16 mouse cellular contexts compared by ENCODE assay signal in the genomic region with DNA sequence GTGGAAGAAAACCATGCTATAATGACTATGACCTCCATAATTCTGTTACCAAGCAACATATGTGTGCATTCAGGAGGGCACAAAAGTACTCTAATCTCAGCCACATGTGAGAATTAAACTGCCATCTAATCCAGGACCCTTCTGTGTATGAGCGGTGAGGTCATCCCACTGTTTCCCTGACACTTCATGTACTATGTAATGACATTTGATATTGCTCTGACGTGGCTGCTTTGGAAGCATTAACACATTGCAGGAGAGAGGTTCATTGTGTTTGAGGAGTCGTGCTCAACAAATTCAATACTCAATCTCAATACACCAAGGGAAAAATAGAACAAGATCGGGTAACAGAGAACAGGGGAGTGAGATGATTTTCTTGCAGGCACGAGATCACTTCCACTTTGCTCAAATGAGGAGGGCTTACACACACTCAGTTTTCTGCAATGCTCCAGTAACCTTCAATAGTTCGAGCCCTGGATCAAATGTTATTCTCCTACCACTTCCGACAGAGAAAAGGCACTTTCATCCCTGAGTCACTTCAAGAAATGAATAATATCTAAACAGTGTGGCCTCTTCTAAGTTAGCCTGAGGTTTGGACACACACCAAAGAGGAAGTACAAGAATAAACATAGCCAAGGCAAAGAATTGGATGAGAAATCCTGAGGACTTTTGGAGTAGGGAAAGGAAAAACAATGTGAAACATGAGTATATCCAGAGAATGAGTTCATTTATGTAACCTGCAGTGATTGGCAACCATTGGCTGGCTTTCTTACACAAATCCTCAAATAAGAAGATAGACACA.
A peak's percentile ranks its signal among the peaks of the same experiment; 100 is the strongest.
DNase-seq lines count a peak whose midpoint lies in the region; ATAC-seq and TF ChIP-seq lines count a peak whose summit lies in the region.
"Had no signal": no experiment of that assay in that cellular context is flagged by ENCODE, and none has a peak within 500 bp of the region (broad histone marks: within the 10 kb centered on the region; RNA-seq: fewer than 3 reads in every experiment).

No protein-coding gene starts in this region.

- H3K36me3 ChIP-seq in kidney, embryonic 14.5 days (ENCODE audit: control insufficient read depth, insufficient read depth, low read length): no peaks in the 10 kb centered on the region
- no peaks in the 10 kb centered on the region for H3K36me3 ChIP-seq in lung, embryonic 14.5 days (ENCODE audit: insufficient read depth)
- H3K36me3 ChIP-seq: forebrain, embryonic 10.5 days; heart, embryonic 10.5 days; liver, embryonic 15.5 days; midbrain, embryonic 10.5 days had no signal

- WGBS in kidney, embryonic 14.5 days: 46% methylated on average over 7 of the region's 7 CpGs
- WGBS in lung, embryonic 14.5 days: 40% methylated on average over 7 of the region's 7 CpGs

- no peaks in the 10 kb centered on the region for H3K4me1 ChIP-seq in kidney, embryonic 14.5 days (ENCODE audit: control insufficient read depth, insufficient read depth, low read length)
- H3K4me1 ChIP-seq in bone marrow macrophage, adult 2 months (ENCODE audit: control insufficient read depth, insufficient read depth, low read length): peaks cover 17% of the 10 kb centered on the region
- peaks cover 7% of the 10 kb centered on the region; the same call in 1 of the 2 replicates for H3K4me1 ChIP-seq in lung, embryonic 14.5 days (ENCODE audit: insufficient read depth)
- H3K4me1 ChIP-seq: forebrain, embryonic 10.5 days; heart, embryonic 10.5 days; liver, embryonic 15.5 days had no signal

- TF ChIP-seq CTCF in bone marrow macrophage, adult 2 months (IDR thresholded peaks at IDR 0.05; ENCODE audit: low read depth, low read length): no peak
- no peak for TF ChIP-seq CTCF in lung, embryonic 14.5 days (IDR thresholded peaks at IDR 0.05; ENCODE audit: low read depth)

- no peak overlapping the region for H3K9ac ChIP-seq in kidney, embryonic 14.5 days (ENCODE audit: low read depth, low read length)
- no peak overlapping the region for H3K9ac ChIP-seq in lung, embryonic 14.5 days
- H3K9ac ChIP-seq: liver, embryonic 15.5 days had no signal

- no peak for TF ChIP-seq POLR2A in bone marrow macrophage, adult 2 months (IDR thresholded peaks at IDR 0.05; ENCODE audit: borderline replicate concordance, low read depth, low read length)

- H3K4me2 ChIP-seq in kidney, embryonic 14.5 days (replicated peaks; ENCODE audit: low read depth, low read length): no peak overlapping the region
- H3K4me2 ChIP-seq in lung, embryonic 14.5 days: no peak overlapping the region
- H3K4me2 ChIP-seq: liver, embryonic 15.5 days had no signal

- DNase-seq in kidney, postnatal 10 days: no peak
- DNase-seq in lung, embryonic 14.5 days: peak; percentile 74
- peak; percentile 4 for DNase-seq in skeletal muscle tissue, adult 2 months (ENCODE audit: low read depth, low spot score)
- DNase-seq in urinary bladder, postnatal 25 days (ENCODE audit: low spot score): no peak
- DNase-seq: adrenal gland, postnatal 10 days; cerebellum, postnatal 14 days; heart, postnatal 4 days; kidney, postnatal 36 days had no signal

- peak; percentile 64; the same call in 1 of the 2 replicates for ATAC-seq in kidney, embryonic 14.5 days (ENCODE audit: low FRiP score, low TSS enrichment)
- ATAC-seq in lung, embryonic 14.5 days (ENCODE audit: insufficient read depth): peak; percentile 68; the same call in 1 of the 2 replicates
- ATAC-seq in erythroblast, adult 5-6 weeks (replicated peaks; ENCODE audit: low FRiP score, poor library complexity, severe bottlenecking): no peak
- ATAC-seq: inflammation-experienced regulatory T-cells, adult 6 months had no signal

- no peaks in the 10 kb centered on the region for H3K27me3 ChIP-seq in kidney, embryonic 14.5 days (ENCODE audit: control insufficient read depth, insufficient read depth, low read length)
- H3K27me3 ChIP-seq in lung, embryonic 14.5 days (ENCODE audit: insufficient read depth, low read length): no peaks in the 10 kb centered on the region
- H3K27me3 ChIP-seq: liver, embryonic 15.5 days had no signal

- no peaks in the 10 kb centered on the region for H3K9me3 ChIP-seq in kidney, embryonic 14.5 days (ENCODE audit: control insufficient read depth, low read length)
- H3K9me3 ChIP-seq in lung, embryonic 14.5 days (ENCODE audit: low read depth, low read length): no peaks in the 10 kb centered on the region
- H3K9me3 ChIP-seq: forebrain, embryonic 10.5 days; heart, embryonic 10.5 days; liver, embryonic 15.5 days; midbrain, embryonic 10.5 days had no signal

- no peak overlapping the region for H3K27ac ChIP-seq in kidney, embryonic 14.5 days (ENCODE audit: low read depth, low read length)
- H3K27ac ChIP-seq in bone marrow macrophage, adult 2 months (ENCODE audit: insufficient read depth, low read depth, low read length): peak overlapping the region; percentile 69
- no peak overlapping the region for H3K27ac ChIP-seq in lung, embryonic 14.5 days (ENCODE audit: low read depth)
- H3K27ac ChIP-seq: forebrain, embryonic 10.5 days; heart, embryonic 10.5 days; liver, embryonic 15.5 days; midbrain, embryonic 10.5 days had no signal

- H3K4me3 ChIP-seq in kidney, embryonic 14.5 days (ENCODE audit: low read length): no peak overlapping the region
- H3K4me3 ChIP-seq in bone marrow macrophage, adult 2 months (ENCODE audit: insufficient read depth, low read length): peak overlapping the region; percentile 2; the same call in 1 of the 2 replicates
- no peak overlapping the region for H3K4me3 ChIP-seq in lung, embryonic 14.5 days (ENCODE audit: low read depth, low read length)
- H3K4me3 ChIP-seq: forebrain, embryonic 10.5 days; heart, embryonic 10.5 days; liver, embryonic 15.5 days; midbrain, embryonic 10.5 days had no signal

Comparison
In these comparisons a context has a peak if more than half of its experiments do, and no peak if none do; other contexts are left out.
1. DNase-seq: peak in lung, embryonic 14.5 days (single experiment) and skeletal muscle tissue, adult 2 months (single experiment); none in kidney, postnatal 10 days (single experiment) and urinary bladder, postnatal 25 days (single experiment).